In genomic region chr11:69766872-69767624, GRCm38 (mm10) we compare ENCODE assay signal across 8 mouse cellular contexts. TPM values are rescaled to one million over a fixed set of nuclear protein-coding genes. Genes with fewer than 3 reads are reported as not detected.
DNase-seq lines count a peak whose midpoint lies in the region; ATAC-seq and TF ChIP-seq lines count a peak whose summit lies in the region.

No protein-coding gene starts in this region.

- WGBS in kidney, adult 2 months: 46% methylated on average over 13 of the region's 13 CpGs
- 72% methylated on average over 13 of the region's 13 CpGs for whole genome bisulfite sequencing in midbrain, embryonic 10.5 days

- 0 out of 2 replicates have a peak, but pooled peaks have one; percentile 5 for ATAC-seq in frontal cortex, adult (ENCODE audit: low TSS enrichment)
- 0 out of 2 replicates have a peak, but pooled peaks have one; percentile 28 for ATAC-seq in erythroblast, adult 5-6 weeks (replicated peaks; ENCODE audit: low FRiP score, poor library complexity, severe bottlenecking)
- no peak for ATAC-seq in megakaryocyte-erythroid progenitor cell, adult 5-6 weeks (replicated peaks; ENCODE audit: low FRiP score, low TSS enrichment, poor library complexity, severe bottlenecking)
- no peak for ATAC-seq in megakaryocyte progenitor cell, adult 5-6 weeks (replicated peaks; ENCODE audit: poor library complexity)

- TF ChIP-seq CTCF in kidney, adult 2 months (conservative IDR thresholded peaks at IDR 0.05; ENCODE audit: insufficient read depth, insufficient read length, low read depth, low read length): no peak

- TF ChIP-seq POLR2A in kidney, adult 2 months (IDR thresholded peaks at IDR 0.05; ENCODE audit: low read depth, low read length): no peak

- H3K9me3 ChIP-seq in midbrain, embryonic 10.5 days (replicated peaks): no peaks in the 10 kb centered on the region

- DNase-seq in frontal cortex, adult 2 months (ENCODE audit: extremely low spot score in 1 of 2, low spot score in 1 of 2): no peak
- DNase-seq in kidney, adult 2 months: no peak
- no peak for DNase-seq in midbrain, embryonic 10.5 days (ENCODE audit: low spot score)
- no peak for DNase-seq in layer of hippocampus, adult 18-20 months (ENCODE audit: low spot score in 2 of 2)

- H3K4me3 ChIP-seq in kidney, adult 2 months (ENCODE audit: insufficient read depth, low read depth, low read length): peak overlapping the region; percentile 41; the same call in 1 of the 2 replicates
- H3K4me3 ChIP-seq in midbrain, embryonic 10.5 days: peak overlapping the region; percentile 89

- peak overlapping the region; percentile 58 for H3K27ac ChIP-seq in kidney, adult 2 months (ENCODE audit: insufficient read depth, low read depth, low read length)
- no peak overlapping the region for H3K27ac ChIP-seq in midbrain, embryonic 10.5 days (replicated peaks)

- H3K27me3 ChIP-seq in kidney, adult 2 months (replicated peaks; ENCODE audit: control insufficient read depth, insufficient read depth, low read length): no peaks in the 10 kb centered on the region
- H3K27me3 ChIP-seq in midbrain, embryonic 10.5 days (ENCODE audit: low read depth, poor library complexity, severe bottlenecking): peaks cover 14% of the 10 kb centered on the region

- H3K4me1 ChIP-seq in kidney, adult 2 months (ENCODE audit: control insufficient read depth, insufficient read depth, low read length): peaks cover 10% of the 10 kb centered on the region
- peaks cover 28% of the 10 kb centered on the region for H3K4me1 ChIP-seq in midbrain, embryonic 10.5 days

- H3K36me3 ChIP-seq in kidney, adult 2 months (ENCODE audit: control insufficient read depth, insufficient read depth, low read length): no peaks in the 10 kb centered on the region
- no peaks in the 10 kb centered on the region for H3K36me3 ChIP-seq in midbrain, embryonic 10.5 days

RNA-seq across cellular contexts. Expression of gene Zbtb4, which starts 1.3 kb away (rescaled TPM):
- 45.7 and 51.4 TPM in 2 replicates for polyA plus RNA-seq in frontal cortex, adult 2 months (2012; rRNA removed)
- 1.7 and 1.9 TPM in 2 replicates for total RNA-seq in erythroblast, adult 5-6 weeks (2015; ENCODE audit: low replicate concordance)
- 0.94 and 2.4 TPM in 2 replicates for total RNA-seq in erythroblast, adult 5-6 weeks (2017; ENCODE audit: low replicate concordance)
- polyA plus RNA-seq in kidney, adult 2 months (2012; rRNA removed): 22.3 and 24.4 TPM in 2 replicates
- 0.64 and 0.91 TPM in 2 replicates for polyA plus RNA-seq in midbrain, embryonic 10.5 days (2016; fragmentation: Nextera tagmentation; extraction: Ambion mirVana)
- total RNA-seq in megakaryocyte-erythroid progenitor cell, adult 5-6 weeks (2014; fragmentation: Nextera tagmentation): 2.8 and 4.0 TPM in 2 replicates
- total RNA-seq in megakaryocyte-erythroid progenitor cell, adult 5-6 weeks (2017): 1.1 and 2.1 TPM in 2 replicates
- 100 to 1,000 TPM; 147 to 152 TPM for total RNA-seq in layer of hippocampus, adult 18-20 months (2021)
- total RNA-seq in megakaryocyte progenitor cell, adult 5-6 weeks (2015): 1.3 and 1.5 TPM in 2 replicates
- total RNA-seq in megakaryocyte progenitor cell, adult 5-6 weeks (2017): 0.51 and 0.54 TPM in 2 replicates

RNA-seq across cellular contexts. Expression of gene Slc35g3, which starts 5.3 kb away (rescaled TPM):
- polyA plus RNA-seq in frontal cortex, adult 2 months (2012; rRNA removed): not detected in 2 replicates
- not detected in 2 replicates for total RNA-seq in erythroblast, adult 5-6 weeks (2015; ENCODE audit: low replicate concordance)
- total RNA-seq in erythroblast, adult 5-6 weeks (2017; ENCODE audit: low replicate concordance): not detected in 2 replicates
- 0.05 and 0.10 TPM in 2 replicates for polyA plus RNA-seq in kidney, adult 2 months (2012; rRNA removed)
- 0.09 TPM in 1 of 2 replicates, not detected in the other for polyA plus RNA-seq in midbrain, embryonic 10.5 days (2016; fragmentation: Nextera tagmentation; extraction: Ambion mirVana)
- total RNA-seq in megakaryocyte-erythroid progenitor cell, adult 5-6 weeks (2014; fragmentation: Nextera tagmentation): not detected in 2 replicates
- total RNA-seq in megakaryocyte-erythroid progenitor cell, adult 5-6 weeks (2017): not detected in 2 replicates
- total RNA-seq in layer of hippocampus, adult 18-20 months (2021): not detected
- total RNA-seq in megakaryocyte progenitor cell, adult 5-6 weeks (2015): not detected in 2 replicates
- total RNA-seq in megakaryocyte progenitor cell, adult 5-6 weeks (2017): not detected in 2 replicates

RNA-seq across cellular contexts. Expression of gene Polr2a, which starts 8.6 kb away (rescaled TPM):
- polyA plus RNA-seq in frontal cortex, adult 2 months (2012; rRNA removed): 30.9 and 32.6 TPM in 2 replicates
- 56.5 and 58.3 TPM in 2 replicates for total RNA-seq in erythroblast, adult 5-6 weeks (2015; ENCODE audit: low replicate concordance)
- 69.5 and 76.9 TPM in 2 replicates for total RNA-seq in erythroblast, adult 5-6 weeks (2017; ENCODE audit: low replicate concordance)
- 25.3 and 37.8 TPM in 2 replicates for polyA plus RNA-seq in kidney, adult 2 months (2012; rRNA removed)
- polyA plus RNA-seq in midbrain, embryonic 10.5 days (2016; fragmentation: Nextera tagmentation; extraction: Ambion mirVana): 25.6 and 32.2 TPM in 2 replicates
- 106 TPM in 2 replicates for total RNA-seq in megakaryocyte-erythroid progenitor cell, adult 5-6 weeks (2014; fragmentation: Nextera tagmentation)
- total RNA-seq in megakaryocyte-erythroid progenitor cell, adult 5-6 weeks (2017): 11.9 and 26.6 TPM in 2 replicates
- total RNA-seq in layer of hippocampus, adult 18-20 months (2021): 10 to 100 TPM; 55.6 to 55.9 TPM
- total RNA-seq in megakaryocyte progenitor cell, adult 5-6 weeks (2015): 140 and 147 TPM in 2 replicates
- total RNA-seq in megakaryocyte progenitor cell, adult 5-6 weeks (2017): 21.0 and 34.4 TPM in 2 replicates

RNA-seq across cellular contexts. Expression of gene Chrnb1, which starts 28.7 kb away (rescaled TPM):
- 1.4 and 1.9 TPM in 2 replicates for polyA plus RNA-seq in frontal cortex, adult 2 months (2012; rRNA removed)
- total RNA-seq in erythroblast, adult 5-6 weeks (2015; ENCODE audit: low replicate concordance): 4.0 TPM in 1 of 2 replicates, not detected in the other
- total RNA-seq in erythroblast, adult 5-6 weeks (2017; ENCODE audit: low replicate concordance): 0.26 TPM in 1 of 2 replicates, not detected in the other
- polyA plus RNA-seq in kidney, adult 2 months (2012; rRNA removed): 11.9 and 14.3 TPM in 2 replicates
- polyA plus RNA-seq in midbrain, embryonic 10.5 days (2016; fragmentation: Nextera tagmentation; extraction: Ambion mirVana): 1.1 TPM in 2 replicates
- 2.3 TPM in 1 of 2 replicates, not detected in the other for total RNA-seq in megakaryocyte-erythroid progenitor cell, adult 5-6 weeks (2014; fragmentation: Nextera tagmentation)
- total RNA-seq in megakaryocyte-erythroid progenitor cell, adult 5-6 weeks (2017): 0.28 and 1.9 TPM in 2 replicates
- total RNA-seq in layer of hippocampus, adult 18-20 months (2021): 1 to 10 TPM in 1 of 2 experiments, under 1 TPM in 1; 0.52 to 1.0 TPM
- 0.24 and 1.6 TPM in 2 replicates for total RNA-seq in megakaryocyte progenitor cell, adult 5-6 weeks (2015)
- total RNA-seq in megakaryocyte progenitor cell, adult 5-6 weeks (2017): 0.04 and 0.44 TPM in 2 replicates

RNA-seq across cellular contexts. Expression of gene Fgf11, which starts 34.6 kb away (rescaled TPM):
- 18.4 and 22.0 TPM in 2 replicates for polyA plus RNA-seq in frontal cortex, adult 2 months (2012; rRNA removed)
- not detected in 2 replicates for total RNA-seq in erythroblast, adult 5-6 weeks (2015; ENCODE audit: low replicate concordance)
- not detected in 2 replicates for total RNA-seq in erythroblast, adult 5-6 weeks (2017; ENCODE audit: low replicate concordance)
- polyA plus RNA-seq in kidney, adult 2 months (2012; rRNA removed): 2.6 and 3.3 TPM in 2 replicates
- 1.0 and 1.4 TPM in 2 replicates for polyA plus RNA-seq in midbrain, embryonic 10.5 days (2016; fragmentation: Nextera tagmentation; extraction: Ambion mirVana)
- 0.57 and 0.63 TPM in 2 replicates for total RNA-seq in megakaryocyte-erythroid progenitor cell, adult 5-6 weeks (2014; fragmentation: Nextera tagmentation)
- total RNA-seq in megakaryocyte-erythroid progenitor cell, adult 5-6 weeks (2017): 2.3 TPM in 1 of 2 replicates, not detected in the other
- total RNA-seq in layer of hippocampus, adult 18-20 months (2021): 10 to 100 TPM; 27.4 to 27.6 TPM
- 0.22 and 0.52 TPM in 2 replicates for total RNA-seq in megakaryocyte progenitor cell, adult 5-6 weeks (2015)
- total RNA-seq in megakaryocyte progenitor cell, adult 5-6 weeks (2017): 0.21 and 0.41 TPM in 2 replicates

Comparison
In these comparisons a context has a peak if more than half of its experiments do, and no peak if none do; other contexts are left out.
1. ATAC-seq: peak in frontal cortex, adult (single experiment) and erythroblast, adult 5-6 weeks (single experiment); none in megakaryocyte-erythroid progenitor cell, adult 5-6 weeks (single experiment) and megakaryocyte progenitor cell, adult 5-6 weeks (single experiment).
2. RNA of gene Zbtb4, which starts 1.3 kb away (total RNA-seq): 147 to 152 TPM in layer of hippocampus, adult 18-20 months; 1.1 to 4.0 TPM in megakaryocyte-erythroid progenitor cell, adult 5-6 weeks, 0.94 to 2.4 TPM in erythroblast, adult 5-6 weeks and 0.51 to 1.5 TPM in megakaryocyte progenitor cell, adult 5-6 weeks; every median in the first group is over 10 times any median in the second.